Mouse (Mus musculus) hematopoietic stem cell, adult 5-6 weeks (primary cell): ENCODE measurements around the gene Crisp4. TPM values are rescaled to one million over a fixed set of nuclear protein-coding genes. Genes with fewer than 3 reads are reported as not detected.

ENCODE experiments used
- ATAC-seq, 2 experiments: fragments of 125-278 bp in 1 of 2; replicated peaks in 1 of 2; 2 replicates each; pipeline ENCODE4 v1.8.0; 2016 to 2017; ENCODE audit warnings: inconsistent platforms in 2 of 2, mild to moderate bottlenecking in 2 of 2, moderate number of reproducible peaks in 2 of 2, low read depth in 1 of 2, moderate TSS enrichment in 1 of 2; ENCODE audit not compliant: low FRiP score in 2 of 2, poor library complexity in 2 of 2, severe bottlenecking in 2 of 2, insufficient read depth in 1 of 2, low TSS enrichment in 1 of 2
- total RNA-seq: library from RNA; stranded (forward); fragments of 172-1452, 232-1000 nt; gene quantifications from 2 replicates; pipeline ENCODE4 v1.2.3, GENCODE M21; 2017

Gene Crisp4
- not detected in 2 replicates for total RNA-seq

DNA sequence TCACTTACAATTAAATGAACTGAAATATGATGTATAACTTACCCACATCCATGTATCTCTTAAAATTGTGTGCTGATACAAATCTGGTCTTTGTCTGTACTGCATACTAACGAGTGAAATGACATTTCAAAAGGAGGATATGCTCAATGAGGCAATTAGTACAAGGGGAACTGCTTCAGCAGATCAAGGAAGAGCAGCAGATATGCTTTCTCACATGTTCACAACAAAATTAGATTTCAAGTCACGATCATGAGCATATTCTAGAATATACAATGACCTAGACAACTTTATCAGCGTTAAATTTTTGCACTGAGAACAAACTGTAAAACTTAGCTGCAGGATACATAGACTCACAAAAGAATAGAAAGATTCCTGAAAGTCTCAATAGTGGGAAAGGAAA, at the start of gene Crisp4:
Crisp4 (minus strand) TSS at position 101 of the 400 bp plus-strand sequence.
- ATAC-seq: no peak

DNA sequence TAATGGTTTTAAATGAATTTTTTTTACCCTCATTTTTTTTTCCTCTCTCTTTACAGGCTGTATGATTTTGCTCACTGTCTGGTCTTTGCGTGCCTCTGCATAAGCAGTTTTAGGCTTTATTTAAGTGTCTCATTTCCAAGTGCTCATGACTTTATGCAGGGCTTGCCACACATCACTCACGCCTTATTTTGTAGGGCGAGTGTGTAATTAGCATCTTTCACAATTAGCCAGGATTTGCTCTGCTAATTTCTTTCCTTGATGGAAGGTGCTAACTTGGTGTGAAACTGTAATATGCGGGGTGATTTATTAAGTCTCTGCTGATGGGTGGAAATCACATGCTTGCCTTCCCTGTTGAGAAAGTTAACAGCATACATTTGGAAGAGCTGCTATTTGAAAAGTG, 46.0 kb upstream of the Crisp4 start:
- no peak for ATAC-seq

DNA sequence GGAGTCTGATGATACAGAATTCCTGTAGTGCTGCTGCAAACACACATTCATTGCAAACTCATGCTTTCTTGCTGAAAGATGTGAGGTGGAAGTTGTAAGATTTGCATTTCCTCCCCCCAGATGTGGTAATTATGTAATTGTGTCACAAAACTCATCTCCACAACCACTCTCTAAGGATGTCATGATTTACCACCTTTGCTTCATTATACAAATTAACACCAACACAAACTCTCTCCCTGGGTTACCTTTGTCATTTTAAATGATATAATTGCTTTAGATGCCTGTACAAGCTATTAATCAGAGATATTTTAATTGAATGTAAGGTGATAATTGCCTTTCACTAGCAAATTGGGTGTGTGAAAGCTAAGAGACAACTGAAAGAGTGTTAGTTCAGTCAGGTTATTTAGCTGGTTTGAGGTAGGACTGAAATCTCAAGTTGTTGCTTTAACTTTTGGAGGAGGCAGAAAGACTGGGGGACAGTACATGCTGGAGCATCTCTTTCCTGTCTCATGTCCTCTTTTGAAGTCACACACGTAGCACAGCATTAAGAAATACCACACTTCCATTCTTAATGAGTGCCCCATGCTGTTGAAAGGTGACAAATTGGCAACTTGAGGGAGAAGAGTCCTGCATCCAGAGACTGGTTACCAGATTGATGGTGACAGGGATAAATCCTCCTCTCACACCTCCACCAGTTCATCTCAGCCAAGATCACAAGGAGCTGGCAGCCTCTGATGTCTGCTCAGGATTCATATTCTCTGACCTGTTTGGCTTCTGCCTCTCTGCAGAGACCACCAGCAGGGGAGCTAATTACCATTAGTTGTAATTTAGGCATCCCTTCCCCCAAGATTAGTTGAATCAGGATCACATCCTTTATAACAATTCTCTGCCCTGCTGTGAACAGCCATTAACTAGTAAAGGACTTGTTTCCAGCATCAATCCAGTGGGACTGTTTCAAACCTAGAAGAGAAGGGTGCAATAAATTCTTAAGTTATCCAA, 45.3 kb upstream of the Crisp4 start:
- no peak for ATAC-seq

DNA sequence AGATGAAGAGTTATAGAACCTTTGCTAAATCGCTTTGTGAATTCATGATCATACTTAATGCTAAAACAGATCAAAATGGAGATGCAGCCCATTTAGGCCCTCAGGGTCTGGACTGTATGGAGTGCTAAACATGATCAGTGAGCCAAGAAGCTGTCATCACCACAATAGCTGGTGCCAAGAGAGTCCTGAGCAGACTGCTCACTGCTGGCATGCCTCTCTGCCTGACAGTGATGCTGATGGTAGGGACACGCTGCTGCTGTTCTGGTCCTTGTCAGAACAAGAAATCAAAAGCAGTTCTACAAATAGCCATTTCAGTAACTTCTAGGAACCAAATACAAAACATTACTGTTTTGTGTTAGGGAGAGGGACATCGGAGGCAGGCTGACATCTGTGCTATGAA, 35.5 kb upstream of the Crisp4 start:
- ATAC-seq: no peak

DNA sequence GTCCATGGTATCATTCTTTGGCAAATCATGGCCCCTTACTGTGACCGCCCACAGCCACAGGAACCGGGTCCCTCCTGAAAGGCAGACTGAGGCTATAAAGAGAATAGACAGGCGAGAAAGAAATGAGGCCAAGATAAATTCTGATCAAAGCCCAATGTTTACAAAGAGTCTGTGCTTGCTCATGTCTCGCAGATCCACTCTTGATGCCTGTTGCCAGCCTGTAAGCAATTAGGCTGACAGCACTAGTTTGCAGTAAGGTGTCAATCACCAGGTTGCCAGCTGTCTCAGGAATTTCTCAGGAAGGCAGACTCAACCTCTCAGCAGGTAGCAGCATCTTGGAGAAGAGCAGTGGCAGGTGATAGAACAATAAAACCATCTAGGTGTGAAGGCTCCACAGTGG, 24.9 kb upstream of the Crisp4 start:
- no peak for ATAC-seq

DNA sequence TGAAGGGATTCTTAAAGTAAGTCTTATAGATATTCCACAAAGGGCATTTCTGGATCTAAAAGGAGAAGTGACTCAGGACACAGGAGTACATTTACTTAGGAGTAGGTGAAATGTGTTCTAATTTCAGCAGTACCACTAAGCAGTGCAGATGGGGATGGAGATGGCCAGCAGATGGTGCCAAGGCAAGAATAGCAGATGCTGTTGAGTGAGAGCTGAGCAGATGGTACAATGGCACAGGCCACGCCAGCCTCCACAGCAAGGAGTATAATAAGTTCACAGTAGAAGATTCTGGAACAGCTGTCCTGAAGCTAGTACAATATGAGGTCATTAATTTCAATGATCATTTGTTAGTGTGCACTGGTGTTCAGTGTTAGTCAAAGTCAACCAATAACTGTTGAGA, 22.6 kb upstream of the Crisp4 start:
- ATAC-seq: peak in 1 of 2 experiments; percentile 32; a peak in 1 of 4 replicates

DNA sequence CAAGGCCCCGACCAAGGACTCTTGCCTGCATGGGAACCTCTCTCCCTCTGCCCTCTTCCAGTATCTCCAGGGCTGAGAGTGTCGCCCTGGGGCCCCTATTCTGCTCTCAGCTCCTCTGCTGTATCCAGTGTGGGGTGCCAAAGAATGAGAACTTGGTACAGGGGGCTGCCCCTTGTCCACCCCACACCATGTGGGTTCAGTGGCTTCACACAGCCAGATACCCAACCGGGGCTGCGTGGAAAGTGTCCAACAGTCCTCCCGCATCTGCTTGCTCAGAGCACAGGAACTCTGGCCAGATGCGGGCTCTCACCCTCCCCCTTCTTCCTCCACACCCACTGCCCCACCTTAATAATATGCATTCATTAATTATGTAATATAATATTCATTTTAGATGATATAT, 13.4 kb upstream of the Crisp4 start:
- no peak for ATAC-seq

DNA sequence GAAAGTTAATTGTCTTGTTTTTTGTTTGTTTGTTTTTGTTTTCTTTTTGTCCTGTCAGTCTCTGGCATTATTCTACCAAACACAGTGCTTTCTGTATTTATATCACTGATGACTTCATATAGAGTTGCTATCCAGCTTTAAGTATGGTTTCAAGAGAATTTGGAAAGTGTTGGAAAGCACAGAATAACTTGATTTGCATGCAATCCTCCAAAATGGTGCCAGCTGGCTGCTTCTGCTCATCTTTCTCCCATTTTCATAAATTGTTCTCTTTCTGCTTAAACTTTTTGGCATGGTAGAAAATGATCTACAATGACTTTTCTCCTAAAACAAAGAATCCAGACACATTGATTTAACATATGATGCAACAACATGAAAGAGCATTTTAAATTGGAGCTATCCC, 2.5 kb upstream of the Crisp4 start:
- no peak for ATAC-seq

DNA sequence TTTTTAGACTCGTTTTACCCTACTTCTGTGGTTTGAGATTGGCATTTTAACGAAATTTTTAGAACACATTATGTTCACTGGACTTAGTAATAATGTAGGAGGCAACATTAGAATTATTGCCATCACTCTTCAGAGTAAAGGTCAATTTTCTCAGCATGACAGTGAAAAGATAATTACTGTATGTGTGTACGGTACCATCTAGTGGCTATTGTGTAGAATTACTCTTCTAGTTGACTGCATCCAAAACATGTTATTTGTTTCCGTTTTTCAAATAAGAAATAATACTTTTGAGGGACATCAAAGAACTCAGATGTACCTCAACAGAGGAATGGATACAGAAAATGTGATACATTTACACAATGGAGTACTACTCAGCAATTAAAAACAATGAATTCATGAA, 14.0 kb downstream of the Crisp4 start:
- 0 out of 4 replicates have a peak, but pooled peaks of 1 of the 2 experiments have one; percentile 36 for ATAC-seq

DNA sequence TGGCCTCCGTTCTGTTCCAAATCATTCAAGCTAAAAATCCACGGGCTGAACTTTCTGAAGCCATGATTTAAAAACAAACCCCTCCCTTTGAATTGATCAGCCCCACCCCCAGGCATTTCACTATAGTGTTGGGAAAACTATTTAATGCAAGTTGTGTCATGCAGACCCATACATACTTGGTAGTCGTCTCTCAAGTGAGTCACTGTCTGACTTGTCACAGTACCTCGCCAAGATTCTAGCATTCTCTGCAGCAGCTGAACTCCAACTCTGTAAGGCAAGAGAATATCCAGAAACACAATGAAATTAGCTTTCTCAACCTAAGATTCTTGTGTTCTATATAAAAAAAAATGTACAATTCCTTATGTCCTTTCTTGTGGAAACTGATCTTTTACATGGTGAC, 15.7 kb downstream of the Crisp4 start:
- ATAC-seq: no peak

DNA sequence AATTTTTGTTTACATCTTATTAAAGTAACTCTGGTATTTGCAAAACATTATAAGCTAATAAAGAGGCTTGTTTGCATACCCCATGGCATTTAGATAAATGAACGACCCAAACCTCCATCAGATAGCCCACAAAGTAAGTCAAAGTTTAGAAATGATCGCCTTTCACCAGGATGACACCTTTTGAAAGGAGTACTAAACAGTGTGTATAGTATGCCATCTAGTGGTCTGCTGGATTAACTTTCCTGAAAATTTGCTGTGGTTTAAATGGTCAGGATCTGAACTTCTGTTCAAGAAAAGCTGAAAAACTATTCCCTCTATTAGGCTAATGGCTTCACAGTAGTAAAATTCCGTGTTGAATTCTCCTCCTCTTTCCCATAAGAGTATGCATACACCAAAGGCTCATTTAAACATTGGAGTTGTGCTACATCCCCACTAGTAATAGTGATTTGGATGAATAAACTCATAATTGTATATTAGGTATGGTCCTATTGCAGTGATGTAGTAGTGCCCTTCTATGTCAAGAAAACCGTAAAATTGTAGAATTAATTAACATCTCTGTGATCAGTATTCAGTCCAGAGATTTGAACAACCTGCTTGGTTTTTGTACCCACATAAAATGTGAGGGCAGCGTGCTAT, 38.9 kb downstream of the Crisp4 start:
- ATAC-seq: peak in 1 of 2 experiments; percentile 56; a peak in 2 of 4 replicates

DNA sequence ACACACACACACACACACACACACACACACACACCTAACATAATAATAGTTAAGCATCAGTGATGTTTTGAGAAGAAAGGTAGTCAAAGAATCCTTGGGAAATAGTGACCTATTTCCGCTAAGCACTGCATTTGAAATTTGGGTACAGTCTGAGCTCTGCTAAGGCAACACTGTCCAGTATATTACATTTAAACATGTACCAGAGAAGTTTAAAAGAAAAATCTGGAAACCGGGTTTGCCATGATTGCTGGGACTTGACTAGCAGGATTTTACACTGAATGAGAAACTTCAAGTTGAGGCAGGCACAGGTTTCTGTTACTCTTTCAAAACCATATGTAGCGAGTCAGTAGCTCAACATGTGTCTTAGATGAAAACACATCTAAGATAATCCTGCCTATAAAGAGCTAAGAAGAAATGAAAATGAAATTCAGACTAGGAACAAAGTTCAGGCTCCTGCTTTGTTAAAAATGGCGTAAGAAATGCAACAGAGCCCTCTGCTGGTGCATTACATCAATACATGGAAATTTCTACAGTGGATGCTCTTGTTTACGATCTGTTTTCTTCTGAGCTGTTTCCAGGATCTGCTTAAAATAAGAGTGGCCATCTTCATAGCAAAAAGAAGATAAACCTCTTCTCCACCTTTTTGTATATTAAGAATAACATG, 39.7 kb downstream of the Crisp4 start:
- ATAC-seq: no peak

DNA sequence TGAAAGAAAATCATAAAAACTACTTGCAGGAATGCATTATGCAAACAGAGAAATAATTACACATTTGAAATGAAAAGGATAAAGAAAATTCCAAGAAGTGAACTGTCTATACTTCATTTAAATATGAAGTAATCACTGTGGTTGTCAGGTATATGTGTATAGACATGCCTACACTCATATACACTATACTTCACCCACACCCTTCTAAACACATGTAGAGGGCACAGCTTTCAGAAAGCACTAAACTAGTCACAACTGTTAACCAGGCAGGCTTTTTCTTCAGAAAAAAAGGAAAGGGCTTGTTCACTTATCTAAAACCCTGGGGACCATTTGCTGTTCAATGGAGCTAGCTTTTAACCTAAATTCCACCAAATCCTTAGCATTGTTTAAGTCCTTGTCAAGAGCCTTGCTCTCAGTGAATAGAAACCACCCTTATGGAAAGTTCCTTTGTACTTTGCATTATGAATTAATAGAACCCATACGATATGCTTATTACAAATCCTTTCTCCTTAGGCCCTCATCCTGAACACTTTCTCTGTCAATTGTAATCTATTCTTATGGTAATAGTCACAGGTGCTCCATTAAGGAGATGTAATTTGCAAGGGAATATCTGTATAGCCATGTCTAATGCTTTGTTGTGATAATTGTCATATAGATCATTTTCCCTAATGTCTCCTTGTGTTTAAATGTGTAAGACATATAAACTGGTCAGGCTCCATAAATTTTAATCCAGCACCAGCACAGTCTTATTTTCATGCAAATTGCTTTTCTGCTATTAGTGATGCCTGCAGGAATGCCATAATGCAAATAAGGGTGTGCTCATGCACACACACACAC, 40.5 kb downstream of the Crisp4 start:
- ATAC-seq: no peak

Other genes with a start within 250 kb of the Crisp4 start
- not detected in 2 replicates for gene Defb18, start 91.5 kb upstream of the Crisp4 start, total RNA-seq
- not detected in 2 replicates for gene Defb41, start 119.2 kb upstream of the Crisp4 start, total RNA-seq